ENCODE assay signal across 8 mouse cellular contexts in genomic region chr16:24487782-24488241, GRCm38 (mm10).
DNase-seq lines count a peak whose midpoint lies in the region; ATAC-seq and TF ChIP-seq lines count a peak whose summit lies in the region.

No protein-coding gene starts in this region.

- no peaks in the 10 kb centered on the region for H3K9me3 ChIP-seq in midbrain, postnatal 0 days (ENCODE audit: low read length)
- H3K9me3 ChIP-seq in midbrain, embryonic 14.5 days (ENCODE audit: control insufficient read depth, low read length) = no peaks in the 10 kb centered on the region

- no peaks in the 10 kb centered on the region for H3K36me3 ChIP-seq in midbrain, postnatal 0 days (ENCODE audit: insufficient read depth, low read length)
- no peaks in the 10 kb centered on the region for H3K36me3 ChIP-seq in midbrain, embryonic 14.5 days (ENCODE audit: control insufficient read depth, insufficient read depth, low read length)

- H3K4me1 ChIP-seq in midbrain, postnatal 0 days (ENCODE audit: insufficient read depth, low read length) = peaks cover 15% of the 10 kb centered on the region; the same call in 1 of the 2 replicates
- H3K4me1 ChIP-seq in midbrain, embryonic 14.5 days (ENCODE audit: control insufficient read depth, insufficient read depth, low read length) = 0 out of 2 replicates have a peak, but pooled peaks cover 7% of the 10 kb centered on the region

- no peak overlapping the region for H3K27ac ChIP-seq in midbrain, postnatal 0 days (ENCODE audit: low read depth, low read length)
- no peak overlapping the region for H3K27ac ChIP-seq in midbrain, embryonic 14.5 days (replicated peaks; ENCODE audit: low read depth, low read length)

- H3K4me3 ChIP-seq in midbrain, postnatal 0 days (ENCODE audit: low read depth, low read length) = no peak overlapping the region
- H3K4me3 ChIP-seq in midbrain, embryonic 14.5 days (replicated peaks; ENCODE audit: low read depth, low read length) = no peak overlapping the region

- H3K27me3 ChIP-seq in midbrain, postnatal 0 days (ENCODE audit: insufficient read depth, low read length) = no peaks in the 10 kb centered on the region
- H3K27me3 ChIP-seq in midbrain, embryonic 14.5 days (ENCODE audit: control insufficient read depth, insufficient read depth, low read length) = no peaks in the 10 kb centered on the region

- peak; percentile 32 for TF ChIP-seq CTCF in midbrain, postnatal 0 days (IDR thresholded peaks at IDR 0.05)

- 54% methylated on average over 6 of the region's 6 CpGs for WGBS in midbrain, postnatal 0 days
- 62% methylated on average over 6 of the region's 6 CpGs for WGBS in midbrain, embryonic 14.5 days

- peak; percentile 70 to 84 for DNase-seq in adrenal gland, adult (ENCODE audit: inconsistent age in 2 of 2, low spot score in 1 of 2)
- DNase-seq in adrenal gland, adult 8-10 months = no peak
- peak; percentile 63 for DNase-seq in midbrain, postnatal 0 days (ENCODE audit: low spot score)
- DNase-seq in midbrain, embryonic 14.5 days = no peak
- peak; percentile 84 for DNase-seq in heart, adult 8-10 months (ENCODE audit: low spot score)
- DNase-seq in kidney, postnatal 4 days = peak; percentile 63 to 70
- DNase-seq in natural killer cell, adult 2 months (ENCODE audit: low spot score in 2 of 2) = peak; percentile 26 to 45
- DNase-seq in ovary, postnatal 10 days (ENCODE audit: low spot score) = no peak

- no peak overlapping the region for H3K4me2 ChIP-seq in midbrain, postnatal 0 days (ENCODE audit: low read depth, low read length, poor library complexity, severe bottlenecking)
- no peak overlapping the region for H3K4me2 ChIP-seq in midbrain, embryonic 14.5 days (ENCODE audit: low read length)

- H3K9ac ChIP-seq in midbrain, postnatal 0 days (replicated peaks; ENCODE audit: low read length, poor library complexity, severe bottlenecking) = no peak overlapping the region
- H3K9ac ChIP-seq in midbrain, embryonic 14.5 days (replicated peaks; ENCODE audit: low read length) = no peak overlapping the region

- peak; percentile 48; the same call in 1 of the 2 replicates for ATAC-seq in midbrain, postnatal 0 days (ENCODE audit: low FRiP score)
- no peak for ATAC-seq in midbrain, embryonic 14.5 days (ENCODE audit: low FRiP score, low TSS enrichment)

Comparison
In these comparisons a context has a peak if more than half of its experiments do, and no peak if none do; other contexts are left out.
1. DNase-seq: peak in adrenal gland, adult (2 of 2), midbrain, postnatal 0 days (single experiment), heart, adult 8-10 months (single experiment), kidney, postnatal 4 days (2 of 2) and natural killer cell, adult 2 months (2 of 2); none in adrenal gland, adult 8-10 months (single experiment), midbrain, embryonic 14.5 days (single experiment) and ovary, postnatal 10 days (single experiment).